Mouse (Mus musculus): ENCODE data around the gene Fen1.
A peak's percentile ranks its signal among the peaks of the same experiment; 100 is the strongest.

DNA sequence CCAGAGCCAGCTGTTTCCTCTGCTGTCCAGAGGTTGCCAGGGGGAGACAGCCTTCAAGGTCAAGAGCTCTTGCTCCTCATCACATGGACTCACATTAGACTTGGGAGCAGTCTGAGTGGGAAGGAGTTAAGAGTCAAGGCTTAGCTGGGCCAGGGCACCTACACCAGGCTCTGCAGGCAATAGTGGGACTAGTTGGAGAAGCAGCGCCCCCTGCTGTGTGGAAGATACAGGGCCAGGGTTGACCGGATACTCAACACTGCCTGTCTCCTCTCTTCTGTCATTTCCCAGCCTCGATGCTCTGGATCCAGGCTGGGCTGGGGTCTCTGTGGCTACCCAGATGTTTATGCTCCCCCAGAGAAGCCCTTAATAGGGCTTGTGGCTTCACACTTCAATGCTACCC, 40.2 kb upstream of the Fen1 start:
- TF ChIP-seq POLR2A (IDR thresholded peaks at IDR 0.05; ENCODE audit: insufficient read depth, low read depth, low read length): no peak
- peak; percentile 39; the same call in 1 of the 2 replicates for TF ChIP-seq CTCF (IDR thresholded peaks at IDR 0.05; ENCODE audit: insufficient read depth, low read depth, low read length)

Measured in olfactory bulb, adult 2 months (tissue).